ENCODE assay signal across 21 mouse cellular contexts in genomic region chr12:105075496-105075895, GRCm38 (mm10). TPM values are rescaled to one million over a fixed set of nuclear protein-coding genes. Genes with fewer than 3 reads are reported as not detected.
DNase-seq lines count a peak whose midpoint lies in the region; ATAC-seq lines count a peak whose summit lies in the region.
"Had no signal": no experiment of that assay in that cellular context is flagged by ENCODE, and none has a peak within 500 bp of the region (broad histone marks: within the 10 kb centered on the region; RNA-seq: fewer than 3 reads in every experiment).

No protein-coding gene starts in this region.

- peak overlapping the region; percentile 45 for H3K27ac ChIP-seq in forebrain, embryonic 10.5 days
- H3K27ac ChIP-seq in forebrain, embryonic 16.5 days (ENCODE audit: low read length), result no peak overlapping the region
- peak overlapping the region; percentile 41; the same call in 1 of the 2 replicates for H3K27ac ChIP-seq in midbrain, embryonic 14.5 days (replicated peaks; ENCODE audit: low read depth, low read length)
- H3K27ac ChIP-seq: embryonic facial prominence, embryonic 13.5 days; heart, embryonic 10.5 days; stomach, embryonic 15.5 days had no signal

- H3K4me3 ChIP-seq in forebrain, embryonic 10.5 days, result no peak overlapping the region
- no peak overlapping the region for H3K4me3 ChIP-seq in forebrain, embryonic 16.5 days (replicated peaks; ENCODE audit: low read length)
- H3K4me3 ChIP-seq in midbrain, embryonic 14.5 days (replicated peaks; ENCODE audit: low read depth, low read length), result no peak overlapping the region
- H3K4me3 ChIP-seq: embryonic facial prominence, embryonic 13.5 days; heart, embryonic 10.5 days; neural tube, embryonic 13.5 days; stomach, embryonic 15.5 days had no signal

- no peaks in the 10 kb centered on the region for H3K36me3 ChIP-seq in forebrain, embryonic 10.5 days (replicated peaks)
- H3K36me3 ChIP-seq in forebrain, embryonic 16.5 days (ENCODE audit: control insufficient read depth, insufficient read depth), result no peaks in the 10 kb centered on the region
- H3K36me3 ChIP-seq in midbrain, embryonic 14.5 days (ENCODE audit: control insufficient read depth, insufficient read depth, low read length), result no peaks in the 10 kb centered on the region
- H3K36me3 ChIP-seq: embryonic facial prominence, embryonic 13.5 days; G1E; heart, embryonic 10.5 days; neural tube, embryonic 13.5 days; stomach, embryonic 15.5 days had no signal

- no peak for ATAC-seq in forebrain, embryonic 16.5 days
- ATAC-seq in common myeloid progenitor, adult 5-6 weeks (replicated peaks; ENCODE audit: low read depth, poor library complexity, severe bottlenecking), result peak; percentile 45
- no peak for ATAC-seq in midbrain, embryonic 14.5 days (ENCODE audit: low FRiP score, low TSS enrichment)

- DNase-seq in forebrain, embryonic 10.5 days (ENCODE audit: extremely low spot score, low spot score), result no peak
- DNase-seq in kidney, postnatal 4 days, result peak; percentile 43 to 58
- DNase-seq in kidney, adult 18-20 months, result no peak
- DNase-seq in midbrain, embryonic 14.5 days, result peak; percentile 38
- no peak for DNase-seq in layer of hippocampus, adult 18-20 months (ENCODE audit: low spot score in 2 of 2)
- DNase-seq in heart, adult 18-20 months, result no peak
- DNase-seq: adrenal gland, postnatal 10 days; cerebellum, adult 9-10 months; gastrocnemius, postnatal 10 days; heart, postnatal 14 days; kidney, adult 11 months; liver; lung, adult 18-20 months; lung, postnatal 4 days had no signal

- 0 out of 2 replicates have a peak, but pooled peaks cover 6% of the 10 kb centered on the region for H3K27me3 ChIP-seq in forebrain, embryonic 10.5 days (ENCODE audit: poor library complexity, severe bottlenecking)
- no peaks in the 10 kb centered on the region for H3K27me3 ChIP-seq in forebrain, embryonic 16.5 days (replicated peaks; ENCODE audit: control insufficient read depth, insufficient read depth, low read length)
- no peaks in the 10 kb centered on the region for H3K27me3 ChIP-seq in midbrain, embryonic 14.5 days (ENCODE audit: control insufficient read depth, insufficient read depth, low read length)
- H3K27me3 ChIP-seq: embryonic facial prominence, embryonic 13.5 days; neural tube, embryonic 13.5 days; stomach, embryonic 15.5 days had no signal

- H3K9me3 ChIP-seq in forebrain, embryonic 10.5 days, result no peaks in the 10 kb centered on the region
- no peaks in the 10 kb centered on the region for H3K9me3 ChIP-seq in forebrain, embryonic 16.5 days (ENCODE audit: control insufficient read depth, low read length)
- H3K9me3 ChIP-seq in midbrain, embryonic 14.5 days (ENCODE audit: control insufficient read depth, low read length), result no peaks in the 10 kb centered on the region
- H3K9me3 ChIP-seq: embryonic facial prominence, embryonic 13.5 days; G1E; heart, embryonic 10.5 days; neural tube, embryonic 13.5 days; stomach, embryonic 15.5 days had no signal

- no peak overlapping the region for H3K4me2 ChIP-seq in forebrain, embryonic 16.5 days (ENCODE audit: low read length)
- no peak overlapping the region for H3K4me2 ChIP-seq in midbrain, embryonic 14.5 days (ENCODE audit: low read length)
- H3K4me2 ChIP-seq: embryonic facial prominence, embryonic 13.5 days; neural tube, embryonic 13.5 days; stomach, embryonic 15.5 days had no signal

- WGBS in forebrain, embryonic 10.5 days, result 74% methylated on average over 7 of the region's 7 CpGs
- WGBS in forebrain, embryonic 16.5 days, result 33% methylated on average over 7 of the region's 7 CpGs
- WGBS in midbrain, embryonic 14.5 days, result 58% methylated on average over 7 of the region's 7 CpGs

- H3K4me1 ChIP-seq in forebrain, embryonic 10.5 days, result peaks cover 19% of the 10 kb centered on the region
- H3K4me1 ChIP-seq in forebrain, embryonic 16.5 days (replicated peaks; ENCODE audit: control insufficient read depth, insufficient read depth, low read length), result peaks cover 10% of the 10 kb centered on the region; the same call in 1 of the 2 replicates
- peaks cover 8% of the 10 kb centered on the region for H3K4me1 ChIP-seq in midbrain, embryonic 14.5 days (ENCODE audit: control insufficient read depth, insufficient read depth, low read length)
- H3K4me1 ChIP-seq: heart, embryonic 10.5 days; stomach, embryonic 15.5 days had no signal

- no peak overlapping the region for H3K9ac ChIP-seq in forebrain, embryonic 16.5 days (replicated peaks; ENCODE audit: low read depth, low read length)
- no peak overlapping the region for H3K9ac ChIP-seq in midbrain, embryonic 14.5 days (replicated peaks; ENCODE audit: low read length)
- H3K9ac ChIP-seq: embryonic facial prominence, embryonic 13.5 days; neural tube, embryonic 13.5 days; stomach, embryonic 15.5 days had no signal

RNA-seq across cellular contexts. Expression of gene Glrx5, which starts 43.0 kb away (rescaled TPM):
- 234 and 235 TPM in 2 replicates for polyA plus RNA-seq in forebrain, embryonic 10.5 days (2016; fragmentation: Nextera tagmentation; extraction: Ambion mirVana)
- polyA plus RNA-seq in forebrain, embryonic 16.5 days (2015; fragmentation: Nextera tagmentation; extraction: Ambion mirVana), result 124 and 133 TPM in 2 replicates
- total RNA-seq in common myeloid progenitor, adult 5-6 weeks (2017), result 30.1 and 42.8 TPM in 2 replicates
- 171 and 175 TPM in 2 replicates for polyA plus RNA-seq in midbrain, embryonic 14.5 days (2014; fragmentation: Nextera tagmentation; extraction: Ambion mirVana)
- total RNA-seq in layer of hippocampus, adult 18-20 months (2021), result 10 to 100 TPM; 45.9 to 46.2 TPM
- total RNA-seq in heart, adult 18-20 months (2021), result 100 to 1,000 TPM in 1 of 2 experiments, 10 to 100 TPM in 1; 83.8 to 111 TPM

Comparison
In these comparisons a context has a peak if more than half of its experiments do, and no peak if none do; other contexts are left out.
1. DNase-seq: peak in kidney, postnatal 4 days (2 of 2) and midbrain, embryonic 14.5 days (single experiment); none in forebrain, embryonic 10.5 days (single experiment), kidney, adult 18-20 months (single experiment), layer of hippocampus, adult 18-20 months (0 of 2) and heart, adult 18-20 months (0 of 2).